Mouse (Mus musculus) intestine, embryonic 14.5 days (tissue): Measurements from ENCODE around the gene Hist1h4d. TPM values are rescaled to one million over a fixed set of nuclear protein-coding genes. Genes with fewer than 3 reads are reported as not detected.
"Not testable (repeated sequence)": the region's sequence is repeated elsewhere in the genome, so short reads cannot be mapped to it uniquely, and the experiment has no call there.

Source experiments
- ATAC-seq: fragments of 200-750 bp; cut with Nextera tagmentation; replicated peaks from 2 replicates; pipeline ENCODE4 v1.8.0; 2017; ENCODE audit warnings: low read depth, moderate number of reproducible peaks, moderate TSS enrichment, moderate library complexity; ENCODE audit not compliant: low FRiP score, low TSS enrichment
- DNase-seq: peaks from one replicate; pipeline ENCODE4 v3.0.0-alpha.2; 2018; ENCODE audit warnings: low spot score
- H3K27ac ChIP-seq: fragments of 300-500 bp; sonication (generic); 2 replicates; pipeline ENCODE4 v1.5.1; 2014; ENCODE audit warnings: low read depth, mild to moderate bottlenecking, control low read depth
- H3K27me3 ChIP-seq: fragments of 300-500 bp; sonication (generic); replicated peaks from 2 replicates; pipeline ENCODE4 v1.6.1; 2014; ENCODE audit warnings: low read length, control low read depth; ENCODE audit not compliant: control insufficient read depth, insufficient read depth
- H3K36me3 ChIP-seq: fragments of 300-500 bp; sonication (generic); 2 replicates; pipeline ENCODE4 v1.6.1; 2014; ENCODE audit warnings: low read length, control low read depth; ENCODE audit not compliant: control insufficient read depth, insufficient read depth
- H3K4me1 ChIP-seq: fragments of 300-500 bp; sonication (generic); replicated peaks from 2 replicates; pipeline ENCODE4 v1.6.1; 2014; ENCODE audit warnings: low read length, control low read depth, mixed read lengths; ENCODE audit not compliant: control insufficient read depth, insufficient read depth
- H3K4me2 ChIP-seq: fragments of 300-500 bp; sonication (generic); 2 replicates; pipeline ENCODE4 v1.6.1; 2014; ENCODE audit warnings: low read length
- H3K4me3 ChIP-seq: fragments of 300-500 bp; sonication (generic); 2 replicates; pipeline ENCODE4 v1.5.1; 2014; ENCODE audit warnings: low read depth, low read length, control low read depth, mixed read lengths
- H3K9ac ChIP-seq: fragments of 300-500 bp; sonication (generic); 2 replicates; pipeline ENCODE4 v1.6.1; 2014; ENCODE audit warnings: mild to moderate bottlenecking, low read length
- H3K9me3 ChIP-seq: fragments of 300-500 bp; sonication (generic); 2 replicates; pipeline ENCODE4 v1.6.1; 2016; ENCODE audit warnings: low read length, control low read depth; ENCODE audit not compliant: control insufficient read depth
- WGBS: fragments of 180-500 bp; shearing (Covaris S2); extraction: QIAGEN DNeasy Blood & Tissue Kit; methylation state at CpG from one replicate; pipeline ENCODE4 v1.1.7; 2014; 5-methylcytosine and 5-hydroxymethylcytosine counted together
- polyA plus RNA-seq: library from polyadenylated mRNA; unstranded; fragments of >200 nt; fragmentation: Nextera tagmentation; extraction: Ambion mirVana; gene quantifications from 2 replicates; pipeline ENCODE4 v1.2.1, GENCODE M21; 2014

Gene Hist1h4d
- polyA plus RNA-seq, 1 experiment from 2014 or later = 111 TPM

- peak within 1 kb of the TSS; percentile 79 for H3K4me2 ChIP-seq
- H3K4me3 ChIP-seq = peak within 1 kb of the TSS; percentile 59
- H3K27me3 ChIP-seq = no peaks in the 10 kb centered on the region
- DNase-seq (peak; percentile 86), ATAC-seq (peak; percentile 85)
- under 1% methylated on average over 18 of the region's 18 CpGs for WGBS
- no peaks in the 10 kb centered on the region for H3K36me3 ChIP-seq
- no peaks in the 10 kb centered on the region for H3K9me3 ChIP-seq
- peak within 1 kb of the TSS; percentile 83 for H3K9ac ChIP-seq
- H3K4me1 ChIP-seq = 0 out of 2 replicates have a peak, but pooled peaks cover 3% of the 10 kb centered on the region
- peak within 1 kb of the TSS; percentile 98 for H3K27ac ChIP-seq
Observed at GRCm38 (mm10) chr13:23571022-23571503, 10.3 kb upstream of the Hist1h4d start, which contains the start of the genes Hist1h2ae and Hist1h2bg. Gene Hist1h2ae (minus strand): TSS chr13:23571220. Gene Hist1h2bg (plus strand): TSS chr13:23571396.

DNA sequence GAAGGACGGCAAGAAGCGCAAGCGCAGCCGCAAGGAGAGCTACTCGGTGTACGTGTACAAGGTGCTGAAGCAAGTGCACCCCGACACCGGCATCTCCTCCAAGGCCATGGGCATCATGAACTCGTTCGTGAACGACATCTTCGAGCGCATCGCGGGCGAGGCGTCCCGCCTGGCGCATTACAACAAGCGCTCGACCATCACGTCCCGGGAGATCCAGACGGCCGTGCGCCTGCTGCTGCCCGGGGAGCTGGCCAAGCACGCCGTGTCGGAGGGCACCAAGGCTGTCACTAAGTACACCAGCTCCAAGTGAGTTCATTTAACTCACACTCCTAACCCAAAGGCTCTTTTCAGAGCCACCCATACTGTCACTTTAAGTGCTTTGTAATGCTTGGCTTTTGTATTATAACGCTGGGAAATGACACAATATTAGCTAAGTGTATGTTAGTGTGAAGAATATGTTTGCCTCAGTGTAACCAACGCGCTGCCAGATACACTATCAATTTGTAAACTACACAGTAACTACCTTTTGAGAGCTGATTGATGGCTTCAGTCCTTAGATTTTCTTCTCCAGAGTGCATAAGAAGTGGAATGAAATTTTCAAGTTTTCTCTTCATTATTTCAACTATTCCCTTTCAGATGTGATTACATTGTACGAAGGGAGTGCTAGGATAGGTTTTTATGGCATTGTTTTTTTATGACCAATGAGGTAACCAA is 9.7 kb upstream of the Hist1h4d start:
- H3K27me3 ChIP-seq, ATAC-seq, DNase-seq, H3K4me1 ChIP-seq, H3K36me3 ChIP-seq, H3K9me3 ChIP-seq: not testable (repeated sequence)
- peak overlapping the region; percentile 83 for H3K9ac ChIP-seq
- peak overlapping the region; percentile 59 for H3K4me3 ChIP-seq
- WGBS = under 1% methylated on average over 12 of the region's 34 CpGs
- peak overlapping the region; percentile 79 for H3K4me2 ChIP-seq
- peak overlapping the region; percentile 98 for H3K27ac ChIP-seq

DNA sequence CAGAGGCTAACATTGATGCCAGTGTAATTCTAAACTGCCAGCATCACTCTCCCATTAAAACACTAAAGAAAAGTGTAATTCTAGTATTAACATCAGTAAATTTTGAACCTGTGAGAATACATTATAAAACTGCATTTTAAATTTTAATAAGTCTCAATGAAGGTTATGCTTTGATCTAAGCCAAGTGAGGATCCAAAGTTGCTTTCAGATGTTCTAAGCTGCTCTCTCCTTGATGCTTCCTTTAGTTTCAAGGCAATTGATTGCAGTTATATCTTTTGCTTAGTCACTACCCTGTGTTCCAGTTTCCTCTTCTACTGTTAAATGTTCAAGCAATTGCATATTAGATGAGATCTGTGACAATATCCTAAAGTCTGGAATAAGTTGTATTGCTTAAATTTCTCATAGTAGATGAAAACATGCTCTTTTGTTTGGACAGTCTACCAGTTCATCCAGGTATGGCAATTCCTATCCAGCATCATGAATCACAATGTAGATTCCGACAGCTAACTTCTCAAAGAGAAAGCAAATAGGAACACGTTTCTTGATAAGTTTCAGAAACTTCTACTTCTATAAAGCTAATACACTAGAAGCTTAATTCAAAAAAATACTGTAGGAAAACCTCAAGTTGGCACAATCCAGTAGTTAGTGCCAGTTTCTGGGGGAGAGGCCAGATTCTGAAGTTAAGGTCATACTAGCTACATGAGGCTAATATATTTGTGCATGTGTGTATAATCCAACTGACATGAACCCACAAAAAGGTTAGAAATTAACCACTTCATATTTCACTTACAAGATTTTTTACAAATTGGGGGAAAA is 9.0 kb upstream of the Hist1h4d start:
- DNase-seq (no peak), ATAC-seq (no peak)
- Histone ChIP-seq H3K4me1 (peaks cover 14% of the 10 kb centered on the region), H3K36me3 (no peaks in the 10 kb centered on the region), H3K27me3 (no peaks in the 10 kb centered on the region), H3K27ac (peak overlapping the region; percentile 98), H3K9ac (peak overlapping the region; percentile 83), H3K4me2 (peak overlapping the region; percentile 79), H3K9me3 (no peaks in the 10 kb centered on the region), H3K4me3 (peak overlapping the region; percentile 59)
- 19% methylated on average over 2 of the region's 2 CpGs for WGBS

GRCm38 (mm10) chr13:23573034-23573897 is 8.1 kb upstream of the Hist1h4d start:
- WGBS = 10% methylated on average over 17 of the region's 20 CpGs
- Histone ChIP-seq H3K4me1 (peaks cover 14% of the 10 kb centered on the region), H3K4me3 (peak overlapping the region; percentile 59), H3K4me2 (peak overlapping the region; percentile 79), H3K9ac (peak overlapping the region; percentile 83), H3K27ac (peak overlapping the region; percentile 98)
- not testable (repeated sequence) for H3K9me3 ChIP-seq, H3K36me3 ChIP-seq, ATAC-seq, H3K27me3 ChIP-seq
- DNase-seq = peak; percentile 77

DNA sequence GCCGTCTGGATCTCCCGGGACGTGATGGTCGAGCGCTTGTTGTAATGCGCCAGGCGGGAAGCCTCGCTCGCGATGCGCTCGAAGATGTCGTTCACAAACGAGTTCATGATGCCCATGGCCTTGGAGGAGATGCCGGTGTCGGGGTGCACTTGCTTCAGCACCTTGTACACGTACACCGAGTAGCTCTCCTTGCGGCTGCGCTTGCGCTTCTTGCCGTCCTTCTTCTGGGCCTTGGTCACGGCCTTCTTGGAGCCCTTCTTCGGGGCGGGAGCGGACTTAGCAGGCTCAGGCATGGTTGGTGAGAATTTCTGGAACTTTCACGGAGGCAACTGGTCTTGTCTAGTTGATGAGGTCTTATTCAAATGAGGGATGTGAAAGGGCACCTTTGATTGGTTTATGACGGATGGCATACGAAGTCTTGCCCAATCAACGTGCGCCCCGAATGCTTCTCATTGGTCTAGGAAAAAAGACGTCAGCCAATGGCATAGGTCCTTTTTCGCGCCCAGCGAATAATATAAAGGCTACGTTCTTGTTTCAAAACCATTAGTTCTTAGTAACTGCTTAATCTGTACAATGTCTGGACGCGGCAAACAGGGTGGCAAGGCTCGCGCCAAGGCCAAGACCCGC is 7.4 kb upstream of the Hist1h4d start, which contains the start of the genes Hist1h2bf and Hist1h2ad:
Gene Hist1h2bf, minus strand, starts transcription at position 299 of the 627 bp plus-strand sequence.
Gene Hist1h2ad, plus strand, starts transcription at position 484 of the 627 bp plus-strand sequence.
- H3K4me2 ChIP-seq = peak within 1 kb of the TSS; percentile 80
- peak within 1 kb of the TSS; percentile 83 for H3K9ac ChIP-seq
- H3K27ac ChIP-seq = peak within 1 kb of the TSS; percentile 98
- H3K4me1 ChIP-seq = peaks cover 14% of the 10 kb centered on the region
- under 1% methylated on average over 21 of the region's 42 CpGs for WGBS
- H3K27me3 ChIP-seq, H3K36me3 ChIP-seq, H3K9me3 ChIP-seq: not testable (repeated sequence)
- DNase-seq = peak; percentile 88
- ATAC-seq = peak; percentile 85
- H3K4me3 ChIP-seq = peak within 1 kb of the TSS; percentile 59

- not testable (repeated sequence) for H3K27me3 ChIP-seq, DNase-seq, ATAC-seq, H3K9me3 ChIP-seq, H3K36me3 ChIP-seq
- Histone ChIP-seq H3K9ac (peak overlapping the region; percentile 61), H3K4me2 (peak overlapping the region; percentile 80), H3K27ac (peak overlapping the region; percentile 98), H3K4me1 (peaks cover 14% of the 10 kb centered on the region), H3K4me3 (peak overlapping the region; percentile 59)
- 0% methylated on average over 6 of the region's 39 CpGs for WGBS
Observed at GRCm38 (mm10) chr13:23574546-23575170, 6.7 kb upstream of the Hist1h4d start.

DNA sequence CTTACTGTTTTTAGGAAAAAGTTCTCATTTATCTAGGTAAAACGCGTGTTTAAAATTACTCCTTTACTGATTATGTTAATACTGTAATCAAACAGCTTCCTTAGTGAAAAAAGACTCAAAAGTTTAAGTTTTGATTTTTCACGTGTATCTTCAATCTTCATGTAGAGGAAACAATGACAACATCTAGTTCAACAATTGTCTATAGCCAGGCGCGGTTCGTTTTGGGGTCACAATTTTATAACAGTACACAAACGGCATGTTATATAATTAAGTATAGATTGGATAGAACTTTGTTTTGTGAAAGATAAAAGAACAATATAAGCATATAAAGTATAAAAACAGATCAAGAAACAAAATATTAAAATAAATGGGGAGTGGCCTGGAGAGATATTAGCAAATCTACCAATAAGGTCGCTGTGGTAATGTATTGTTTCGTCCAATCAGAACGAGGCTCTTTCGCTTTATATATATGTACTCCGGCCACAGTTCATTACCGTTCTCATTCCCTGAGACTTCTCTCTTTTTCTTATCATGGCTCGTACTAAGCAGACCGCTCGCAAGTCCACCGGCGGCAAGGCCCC is 6.0 kb upstream of the Hist1h4d start, which contains the start of gene Hist1h3d:
Gene Hist1h3d, plus strand, starts transcription at position 493 of the 581 bp plus-strand sequence.
- Histone ChIP-seq H3K4me3 (peak within 1 kb of the TSS; percentile 38), H3K27me3 (no peaks in the 10 kb centered on the region), H3K9ac (peak within 1 kb of the TSS; percentile 86), H3K4me1 (peaks cover 14% of the 10 kb centered on the region), H3K27ac (peak within 1 kb of the TSS; percentile 80), H3K4me2 (peak within 1 kb of the TSS; percentile 80), H3K36me3 (no peaks in the 10 kb centered on the region), H3K9me3 (no peaks in the 10 kb centered on the region)
- DNase-seq = peak; percentile 85
- peak; percentile 69 for ATAC-seq
- under 1% methylated on average over 18 of the region's 18 CpGs for WGBS
